Comparison of ENCODE assay signal across 8 mouse cellular contexts in genomic region chr1:74391844-74392441, GRCm38 (mm10). TPM values are rescaled to one million over a fixed set of nuclear protein-coding genes. Genes with fewer than 3 reads are reported as not detected.
DNase-seq lines count a peak whose midpoint lies in the region; ATAC-seq lines count a peak whose summit lies in the region.

No protein-coding gene starts in this region.

- 0 out of 2 replicates have a peak, but pooled peaks cover 4% of the 10 kb centered on the region for H3K27me3 ChIP-seq in hindbrain, embryonic 15.5 days
- peaks cover 10% of the 10 kb centered on the region for H3K27me3 ChIP-seq in midbrain, embryonic 16.5 days (ENCODE audit: control insufficient read depth, insufficient read depth, low read depth, low read length)
- no peaks in the 10 kb centered on the region for H3K27me3 ChIP-seq in stomach, embryonic 14.5 days (ENCODE audit: control insufficient read depth, insufficient read depth, low read length)

- no peaks in the 10 kb centered on the region for H3K9me3 ChIP-seq in hindbrain, embryonic 15.5 days
- no peaks in the 10 kb centered on the region for H3K9me3 ChIP-seq in midbrain, embryonic 16.5 days (replicated peaks; ENCODE audit: control insufficient read depth, low read length, poor library complexity, severe bottlenecking)
- no peaks in the 10 kb centered on the region for H3K9me3 ChIP-seq in stomach, embryonic 14.5 days (ENCODE audit: control insufficient read depth, low read depth, low read length)

- H3K9ac ChIP-seq in hindbrain, embryonic 15.5 days, result peak overlapping the region; percentile 57
- H3K9ac ChIP-seq in midbrain, embryonic 16.5 days (ENCODE audit: low read depth, low read length), result peak overlapping the region; percentile 71
- peak overlapping the region; percentile 99 for H3K9ac ChIP-seq in stomach, embryonic 14.5 days (replicated peaks; ENCODE audit: low read depth, low read length)

- under 1% methylated on average over 57 of the region's 63 CpGs for WGBS in hindbrain, embryonic 15.5 days
- WGBS in midbrain, embryonic 16.5 days, result under 1% methylated on average over 55 of the region's 63 CpGs
- under 1% methylated on average over 53 of the region's 63 CpGs for WGBS in stomach, embryonic 14.5 days

- peak overlapping the region; percentile 75 for H3K27ac ChIP-seq in hindbrain, embryonic 15.5 days (replicated peaks)
- peak overlapping the region; percentile 77 for H3K27ac ChIP-seq in midbrain, embryonic 16.5 days (ENCODE audit: low read length)
- peak overlapping the region; percentile 99 for H3K27ac ChIP-seq in stomach, embryonic 14.5 days (ENCODE audit: low read length)

- ATAC-seq in hindbrain, embryonic 15.5 days (ENCODE audit: low FRiP score, low read depth), result peak; percentile 14; the same call in 1 of the 2 replicates
- ATAC-seq in midbrain, embryonic 16.5 days, result peak; percentile 27; the same call in 1 of the 2 replicates
- peak; percentile 19; the same call in 1 of the 2 replicates for ATAC-seq in stomach, embryonic 14.5 days (ENCODE audit: insufficient number of reproducible peaks, insufficient read depth, low FRiP score, low read depth)

- DNase-seq in layer of hippocampus, adult 11-12 months (ENCODE audit: low spot score), result peak; percentile 57
- DNase-seq in layer of hippocampus, adult 9-10 months (ENCODE audit: low spot score), result no peak
- DNase-seq in cerebellum, adult 9-10 months, result peak; percentile 74
- peak; percentile 79 for DNase-seq in gastrocnemius, adult 18-20 months (ENCODE audit: low spot score)
- DNase-seq in liver, result peak; percentile 90

- H3K4me2 ChIP-seq in hindbrain, embryonic 15.5 days, result peak overlapping the region; percentile 93
- peak overlapping the region; percentile 97 for H3K4me2 ChIP-seq in midbrain, embryonic 16.5 days (ENCODE audit: low read length)
- H3K4me2 ChIP-seq in stomach, embryonic 14.5 days (replicated peaks; ENCODE audit: low read depth, low read length), result peak overlapping the region; percentile 92

- H3K4me3 ChIP-seq in hindbrain, embryonic 15.5 days, result peak overlapping the region; percentile 72
- H3K4me3 ChIP-seq in midbrain, embryonic 16.5 days (ENCODE audit: low read depth, low read length), result peak overlapping the region; percentile 69
- peak overlapping the region; percentile 95 for H3K4me3 ChIP-seq in stomach, embryonic 14.5 days (ENCODE audit: low read depth, low read length)

- H3K36me3 ChIP-seq in hindbrain, embryonic 15.5 days, result peaks cover 4% of the 10 kb centered on the region; the same call in 1 of the 2 replicates
- H3K36me3 ChIP-seq in midbrain, embryonic 16.5 days (ENCODE audit: control insufficient read depth, insufficient read depth, low read length), result no peaks in the 10 kb centered on the region
- peaks cover 21% of the 10 kb centered on the region for H3K36me3 ChIP-seq in stomach, embryonic 14.5 days (ENCODE audit: control insufficient read depth, insufficient read depth, low read length)

- H3K4me1 ChIP-seq in hindbrain, embryonic 15.5 days (replicated peaks), result peaks cover 39% of the 10 kb centered on the region
- H3K4me1 ChIP-seq in midbrain, embryonic 16.5 days (ENCODE audit: control insufficient read depth, insufficient read depth, low read length), result peaks cover 10% of the 10 kb centered on the region
- peaks cover 33% of the 10 kb centered on the region; the same call in 1 of the 2 replicates for H3K4me1 ChIP-seq in stomach, embryonic 14.5 days (ENCODE audit: control insufficient read depth, insufficient read depth, low read length)

RNA-seq across cellular contexts. Expression of gene Ctdsp1, which starts 0.6 kb away (rescaled TPM):
- 100 to 1,000 TPM; 107 TPM for total RNA-seq in gastrocnemius, adult 18-20 months (2021)
- polyA plus RNA-seq in hindbrain, embryonic 15.5 days (2015; fragmentation: Nextera tagmentation; extraction: Ambion mirVana), result 19.3 and 19.5 TPM in 2 replicates
- 12.5 and 13.7 TPM in 2 replicates for polyA plus RNA-seq in midbrain, embryonic 16.5 days (2015; fragmentation: Nextera tagmentation; extraction: Ambion mirVana)
- polyA plus RNA-seq in stomach, embryonic 14.5 days (2014; fragmentation: Nextera tagmentation; extraction: Ambion mirVana), result 88.0 and 90.7 TPM in 2 replicates

RNA-seq across cellular contexts. Expression of gene Slc11a1, which starts 16.9 kb away (rescaled TPM):
- 1 to 10 TPM; 3.6 to 8.1 TPM for total RNA-seq in gastrocnemius, adult 18-20 months (2021)
- 2.9 and 3.4 TPM in 2 replicates for polyA plus RNA-seq in hindbrain, embryonic 15.5 days (2015; fragmentation: Nextera tagmentation; extraction: Ambion mirVana)
- 1.2 and 2.4 TPM in 2 replicates for polyA plus RNA-seq in midbrain, embryonic 16.5 days (2015; fragmentation: Nextera tagmentation; extraction: Ambion mirVana)
- polyA plus RNA-seq in stomach, embryonic 14.5 days (2014; fragmentation: Nextera tagmentation; extraction: Ambion mirVana), result 5.3 and 6.1 TPM in 2 replicates

RNA-seq across cellular contexts. Expression of gene Vil1, which starts 17.2 kb away (rescaled TPM):
- total RNA-seq in gastrocnemius, adult 18-20 months (2021), result under 1 TPM in 1 of 2 experiments, not detected in 1; 0.11 TPM
- 0.12 and 0.24 TPM in 2 replicates for polyA plus RNA-seq in hindbrain, embryonic 15.5 days (2015; fragmentation: Nextera tagmentation; extraction: Ambion mirVana)
- polyA plus RNA-seq in midbrain, embryonic 16.5 days (2015; fragmentation: Nextera tagmentation; extraction: Ambion mirVana), result 0.24 and 0.35 TPM in 2 replicates
- 5.9 and 7.7 TPM in 2 replicates for polyA plus RNA-seq in stomach, embryonic 14.5 days (2014; fragmentation: Nextera tagmentation; extraction: Ambion mirVana)

RNA-seq across cellular contexts. Expression of gene Catip, which starts 30.0 kb away (rescaled TPM):
- under 1 TPM in 1 of 2 experiments, not detected in 1; 0.11 TPM for total RNA-seq in gastrocnemius, adult 18-20 months (2021)
- 1.1 and 2.4 TPM in 2 replicates for polyA plus RNA-seq in hindbrain, embryonic 15.5 days (2015; fragmentation: Nextera tagmentation; extraction: Ambion mirVana)
- polyA plus RNA-seq in midbrain, embryonic 16.5 days (2015; fragmentation: Nextera tagmentation; extraction: Ambion mirVana), result 2.0 and 2.5 TPM in 2 replicates
- polyA plus RNA-seq in stomach, embryonic 14.5 days (2014; fragmentation: Nextera tagmentation; extraction: Ambion mirVana), result 0.69 and 0.81 TPM in 2 replicates
